Comparison of ENCODE assay signal across 9 mouse cellular contexts in the genomic region with DNA sequence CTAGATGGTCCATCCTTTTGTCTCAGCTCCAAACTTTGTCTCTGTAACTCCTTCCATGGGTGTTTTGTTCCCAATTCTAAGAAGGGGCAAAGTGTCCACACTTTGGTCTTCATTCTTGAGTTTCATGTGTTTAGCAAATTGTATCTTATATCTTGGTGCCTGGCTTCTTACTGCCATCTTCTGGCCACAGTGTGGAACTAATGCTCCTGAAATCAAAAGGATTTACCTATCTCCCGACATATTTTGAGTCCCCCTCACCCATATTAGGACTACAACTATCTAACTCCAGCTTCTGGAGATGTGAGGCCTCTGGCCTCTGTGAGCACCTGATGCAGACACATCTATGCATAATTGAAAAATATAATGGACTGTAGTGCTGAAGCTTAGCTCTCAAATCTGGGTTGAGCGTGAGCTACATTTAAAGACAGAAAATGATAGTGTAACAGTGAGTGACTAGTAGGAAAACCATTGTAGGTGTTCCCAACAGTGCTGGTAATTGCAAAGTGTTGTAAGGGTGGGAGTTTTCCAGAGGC. TPM values are rescaled to one million over a fixed set of nuclear protein-coding genes. Genes with fewer than 3 reads are reported as not detected.
DNase-seq lines count a peak whose midpoint lies in the region; ATAC-seq and TF ChIP-seq lines count a peak whose summit lies in the region.
"Had no signal": no experiment of that assay in that cellular context is flagged by ENCODE, and none has a peak within 500 bp of the region (broad histone marks: within the 10 kb centered on the region; RNA-seq: fewer than 3 reads in every experiment).

No protein-coding gene starts in this region.

- H3K9ac ChIP-seq in hindbrain, embryonic 11.5 days (ENCODE audit: low read depth, low read length), result no peak overlapping the region
- H3K9ac ChIP-seq in hindbrain, embryonic 16.5 days (ENCODE audit: low read depth, low read length), result no peak overlapping the region

- H3K27ac ChIP-seq in hindbrain, embryonic 11.5 days (ENCODE audit: low read depth, low read length), result no peak overlapping the region
- no peak overlapping the region for H3K27ac ChIP-seq in hindbrain, embryonic 16.5 days (ENCODE audit: low read depth, low read length)

- no peaks in the 10 kb centered on the region for H3K9me3 ChIP-seq in hindbrain, embryonic 11.5 days (ENCODE audit: control insufficient read depth, low read length)
- no peaks in the 10 kb centered on the region for H3K9me3 ChIP-seq in hindbrain, embryonic 16.5 days (ENCODE audit: control insufficient read depth, low read length)
- no peaks in the 10 kb centered on the region for H3K9me3 ChIP-seq in E14TG2a.4 (ENCODE audit: low read length)

- ATAC-seq in hindbrain, embryonic 11.5 days (ENCODE audit: low FRiP score), result no peak
- ATAC-seq in hindbrain, embryonic 16.5 days, result no peak

- H3K4me3 ChIP-seq in hindbrain, embryonic 11.5 days (ENCODE audit: low read depth, low read length), result no peak overlapping the region
- no peak overlapping the region for H3K4me3 ChIP-seq in hindbrain, embryonic 16.5 days (ENCODE audit: low read length)
- H3K4me3 ChIP-seq in E14TG2a.4 (replicated peaks; ENCODE audit: low read length), result no peak overlapping the region
- H3K4me3 ChIP-seq: myocyte had no signal

- peaks cover 5% of the 10 kb centered on the region for H3K36me3 ChIP-seq in hindbrain, embryonic 11.5 days (ENCODE audit: control insufficient read depth, insufficient read depth, low read length)
- H3K36me3 ChIP-seq in hindbrain, embryonic 16.5 days (ENCODE audit: control insufficient read depth, insufficient read depth, low read length), result peaks cover 13% of the 10 kb centered on the region; the same call in 1 of the 2 replicates
- H3K36me3 ChIP-seq in E14TG2a.4 (ENCODE audit: insufficient read depth, low read length), result peaks cover 19% of the 10 kb centered on the region

- H3K27me3 ChIP-seq in hindbrain, embryonic 11.5 days (ENCODE audit: control insufficient read depth, insufficient read depth, low read length), result no peaks in the 10 kb centered on the region
- H3K27me3 ChIP-seq in hindbrain, embryonic 16.5 days (replicated peaks; ENCODE audit: control insufficient read depth, insufficient read depth, low read length), result no peaks in the 10 kb centered on the region
- no peaks in the 10 kb centered on the region for H3K27me3 ChIP-seq in E14TG2a.4 (ENCODE audit: insufficient read depth, low read length)

- H3K4me1 ChIP-seq in hindbrain, embryonic 11.5 days (replicated peaks; ENCODE audit: control insufficient read depth, insufficient read depth, low read length), result no peaks in the 10 kb centered on the region
- no peaks in the 10 kb centered on the region for H3K4me1 ChIP-seq in hindbrain, embryonic 16.5 days (ENCODE audit: control insufficient read depth, insufficient read depth, low read depth, low read length)
- peaks cover 30% of the 10 kb centered on the region for H3K4me1 ChIP-seq in E14TG2a.4 (replicated peaks; ENCODE audit: low read depth, low read length)

- peak; percentile 53 for DNase-seq in hindbrain, embryonic 11.5 days (ENCODE audit: low spot score)
- peak; percentile 65 for DNase-seq in 3T3-L1 (ENCODE audit: low read depth, low spot score)
- DNase-seq in embryo, embryonic 11 days, result peak; percentile 43
- DNase-seq in lung, postnatal 25 days (ENCODE audit: low spot score), result peak; percentile 48
- no peak for DNase-seq in testis, postnatal 14 days (ENCODE audit: low spot score)
- DNase-seq in left cerebral cortex, adult 11 months (ENCODE audit: low spot score), result no peak

- peak; percentile 60 for TF ChIP-seq CTCF in E14TG2a.4 (conservative IDR thresholded peaks at IDR 0.05; ENCODE audit: low read length)

- no peak overlapping the region for H3K4me2 ChIP-seq in hindbrain, embryonic 11.5 days (replicated peaks; ENCODE audit: low read depth, low read length)
- H3K4me2 ChIP-seq in hindbrain, embryonic 16.5 days (ENCODE audit: low read length), result no peak overlapping the region

- WGBS in hindbrain, embryonic 11.5 days, result 48% methylated on average over 2 of the region's 2 CpGs
- WGBS in hindbrain, embryonic 16.5 days, result 45% methylated on average over 2 of the region's 2 CpGs

RNA-seq across cellular contexts. Expression of gene Plxnb1, which starts 27.4 kb away (rescaled TPM):
- 16.9 and 18.2 TPM in 2 replicates for polyA plus RNA-seq in hindbrain, embryonic 11.5 days (2014; fragmentation: Nextera tagmentation; extraction: Ambion mirVana)
- polyA plus RNA-seq in hindbrain, embryonic 16.5 days (2015; fragmentation: Nextera tagmentation; extraction: Ambion mirVana), result 12.6 and 18.2 TPM in 2 replicates

RNA-seq across cellular contexts. Expression of gene Fbxw21, which starts 39.2 kb away (rescaled TPM):
- not detected in 2 replicates for polyA plus RNA-seq in hindbrain, embryonic 11.5 days (2014; fragmentation: Nextera tagmentation; extraction: Ambion mirVana)
- polyA plus RNA-seq in hindbrain, embryonic 16.5 days (2015; fragmentation: Nextera tagmentation; extraction: Ambion mirVana), result not detected in 2 replicates
- polyA plus RNA-seq: myocyte had no signal

RNA-seq across cellular contexts. Expression of gene Tma7, which starts 40.2 kb away (rescaled TPM):
- 756 and 774 TPM in 2 replicates for polyA plus RNA-seq in hindbrain, embryonic 11.5 days (2014; fragmentation: Nextera tagmentation; extraction: Ambion mirVana)
- 586 and 663 TPM in 2 replicates for polyA plus RNA-seq in hindbrain, embryonic 16.5 days (2015; fragmentation: Nextera tagmentation; extraction: Ambion mirVana)

RNA-seq across cellular contexts. Expression of gene Ccdc51, which starts 40.3 kb away (rescaled TPM):
- 11.0 and 12.3 TPM in 2 replicates for polyA plus RNA-seq in hindbrain, embryonic 11.5 days (2014; fragmentation: Nextera tagmentation; extraction: Ambion mirVana)
- 12.5 and 13.1 TPM in 2 replicates for polyA plus RNA-seq in hindbrain, embryonic 16.5 days (2015; fragmentation: Nextera tagmentation; extraction: Ambion mirVana)

RNA-seq across cellular contexts. Expression of gene Atrip, which starts 48.7 kb away (rescaled TPM):
- 26.0 TPM in 2 replicates for polyA plus RNA-seq in hindbrain, embryonic 11.5 days (2014; fragmentation: Nextera tagmentation; extraction: Ambion mirVana)
- polyA plus RNA-seq in hindbrain, embryonic 16.5 days (2015; fragmentation: Nextera tagmentation; extraction: Ambion mirVana), result 30.0 and 31.8 TPM in 2 replicates

Comparison
In these comparisons a context has a peak if more than half of its experiments do, and no peak if none do; other contexts are left out.
1. DNase-seq: peak in hindbrain, embryonic 11.5 days (single experiment), 3T3-L1 (single experiment), embryo, embryonic 11 days (single experiment) and lung, postnatal 25 days (single experiment); none in testis, postnatal 14 days (single experiment) and left cerebral cortex, adult 11 months (single experiment).